Mouse (Mus musculus) kidney, postnatal 10 days (tissue): ENCODE results near the gene 2210016L21Rik.
A peak's percentile ranks its signal among the peaks of the same experiment; 100 is the strongest.
"Not testable (repeated sequence)": the region's sequence is repeated elsewhere in the genome, so short reads cannot be mapped to it uniquely, and the experiment has no call there.

Experiments used
- DNase-seq: peaks from one replicate; pipeline ENCODE4 v3.0.0; 2021; ENCODE audit warnings: mixed read lengths

Gene 2210016L21Rik

GRCm38 (mm10) chr5:114942074-114942765 is at the start of gene 2210016L21Rik:
Gene 2210016L21Rik, plus strand, starts transcription at chr5:114942158.
- DNase-seq, result peak; percentile 89

- DNase-seq, result no peak
Observed at GRCm38 (mm10) chr5:114895542-114895941, 46.4 kb upstream of the 2210016L21Rik start.

GRCm38 (mm10) chr5:114896688-114897373 is 45.1 kb upstream of the 2210016L21Rik start, which contains the start of gene Oasl2:
Gene Oasl2, plus strand, starts transcription at chr5:114896936.
- no peak for DNase-seq

GRCm38 (mm10) chr5:114897374-114897793 is 44.6 kb upstream of the 2210016L21Rik start:
- DNase-seq, result peak; percentile 64

- DNase-seq, result no peak
Observed at GRCm38 (mm10) chr5:114898857-114899256, 43.1 kb upstream of the 2210016L21Rik start.

GRCm38 (mm10) chr5:114902413-114902812 is 39.5 kb upstream of the 2210016L21Rik start:
- peak; percentile 74 for DNase-seq

GRCm38 (mm10) chr5:114908598-114909305 is 33.2 kb upstream of the 2210016L21Rik start:
- no peak for DNase-seq

GRCm38 (mm10) chr5:114913686-114914085 is 28.3 kb upstream of the 2210016L21Rik start:
- no peak for DNase-seq

- no peak for DNase-seq
Observed at GRCm38 (mm10) chr5:114914855-114915254, 27.1 kb upstream of the 2210016L21Rik start.

GRCm38 (mm10) chr5:114915854-114916253 is 26.1 kb upstream of the 2210016L21Rik start:
- no peak for DNase-seq

GRCm38 (mm10) chr5:114916777-114917176 is 25.2 kb upstream of the 2210016L21Rik start:
- DNase-seq, result no peak

GRCm38 (mm10) chr5:114917357-114917756 is 24.6 kb upstream of the 2210016L21Rik start:
- DNase-seq, result not testable (repeated sequence)

- peak; percentile 32 for DNase-seq
Observed at GRCm38 (mm10) chr5:114921551-114922365, 20.2 kb upstream of the 2210016L21Rik start.

- no peak for DNase-seq
Observed at GRCm38 (mm10) chr5:114922366-114922731, 19.6 kb upstream of the 2210016L21Rik start.

- peak; percentile 80 for DNase-seq
Observed at GRCm38 (mm10) chr5:114922998-114923473, 18.9 kb upstream of the 2210016L21Rik start, which contains the start of gene Oasl1. Gene Oasl1, plus strand, starts transcription at chr5:114923240.

GRCm38 (mm10) chr5:114926153-114926684 is 15.7 kb upstream of the 2210016L21Rik start:
- no peak for DNase-seq

GRCm38 (mm10) chr5:114926753-114927152 is 15.2 kb upstream of the 2210016L21Rik start:
- no peak for DNase-seq

- no peak for DNase-seq
Observed at GRCm38 (mm10) chr5:114931626-114932025, 10.3 kb upstream of the 2210016L21Rik start.

- DNase-seq, result no peak
Observed at GRCm38 (mm10) chr5:114933206-114933605, 8.8 kb upstream of the 2210016L21Rik start.

- no peak for DNase-seq
Observed at GRCm38 (mm10) chr5:114935838-114936237, 6.1 kb upstream of the 2210016L21Rik start.

- DNase-seq, result not testable (repeated sequence)
Observed at GRCm38 (mm10) chr5:114941138-114941537, 820 bp upstream of the 2210016L21Rik start.

- DNase-seq, result no peak
Observed at GRCm38 (mm10) chr5:114942766-114943130, 790 bp downstream of the 2210016L21Rik start.
